Mouse (Mus musculus) liver, adult 2 months (tissue): ENCODE measurements around the gene Ccdc87.

Experiments used
- CTCF ChIP-seq: fragments of 200-500 bp; IDR thresholded peaks from 2 replicates; pipeline ENCODE4 v1.5.1; 2011; ENCODE audit warnings: low read depth, low read length, control low read depth
- POLR2A ChIP-seq: fragments of 200-500 bp; IDR thresholded peaks from 2 replicates; pipeline ENCODE4 v1.6.1; 2011; ENCODE audit warnings: low read length, control low read depth; ENCODE audit not compliant: insufficient read depth; ENCODE audit errors: extremely low read depth

DNA sequence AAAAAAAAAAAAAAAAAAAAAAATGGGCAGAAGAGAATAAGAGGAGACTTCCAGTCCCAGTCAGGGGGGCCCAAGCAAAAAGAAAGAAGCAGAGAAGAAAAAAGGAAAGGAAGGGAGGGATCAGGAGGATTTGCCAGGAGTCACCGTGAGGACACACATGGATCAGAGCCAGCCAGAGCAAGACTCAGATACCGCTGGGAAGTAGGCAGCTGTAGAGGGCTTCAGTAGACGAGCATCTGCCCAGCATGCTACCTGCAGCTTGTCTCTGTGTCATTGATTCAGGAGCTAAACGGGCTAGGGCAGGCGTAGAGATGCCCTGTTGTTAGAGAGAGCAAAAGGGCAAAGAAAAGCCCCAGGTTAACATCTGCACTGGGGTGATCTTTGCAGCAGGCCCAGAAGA, 11.1 kb downstream of the Ccdc87 start:
- TF ChIP-seq POLR2A (no peak), CTCF (no peak)
